Mouse (Mus musculus) myocyte (in vitro differentiated cells): ENCODE data around the gene Abca3.

Experiments
- CEBPB ChIP-seq: IDR thresholded peaks from 2 replicates; pipeline ENCODE4 v1.6.1; 2011; ENCODE audit warnings: mild to moderate bottlenecking, moderate library complexity; ENCODE audit not compliant: poor library complexity, insufficient read depth, severe bottlenecking
- MAX ChIP-seq: IDR thresholded peaks from one replicate; pipeline ENCODE4 v1.6.1; 2011; ENCODE audit warnings: low read depth, mild to moderate bottlenecking, control low read depth
- MYOD1 ChIP-seq, 3 experiments: IDR thresholded peaks; one replicate each; pipeline ENCODE4 v1.6.1; 2011; ENCODE audit warnings: control low read depth in 2 of 3, low read depth in 2 of 3, mild to moderate bottlenecking in 2 of 3, moderate library complexity in 1 of 3; ENCODE audit not compliant: insufficient read length in 2 of 3, control insufficient read depth in 1 of 3
- MYOG ChIP-seq, 3 experiments: IDR thresholded peaks; one replicate each; pipeline ENCODE4 v1.6.1; 2011; ENCODE audit warnings: control low read depth in 2 of 3, low read depth in 2 of 3, mild to moderate bottlenecking in 2 of 3; ENCODE audit not compliant: insufficient read length in 2 of 3, control insufficient read depth in 1 of 3, insufficient read depth in 1 of 3
- POLR2A ChIP-seq: IDR thresholded peaks from one replicate; pipeline ENCODE4 v1.6.1; 2011; ENCODE audit warnings: low read depth, mild to moderate bottlenecking, control low read depth, moderate library complexity; ENCODE audit not compliant: insufficient read length
- SRF ChIP-seq: IDR thresholded peaks from one replicate; pipeline ENCODE4 v1.6.1; 2011; ENCODE audit warnings: low read depth; ENCODE audit not compliant: control insufficient read depth, insufficient read length
- TCF3 ChIP-seq: IDR thresholded peaks from one replicate; pipeline ENCODE4 v1.6.1; 2011; ENCODE audit warnings: low read depth, control low read depth; ENCODE audit not compliant: insufficient read length

GRCm38 (mm10) chr17:24383789-24384188 is 32.0 kb downstream of the Abca3 start:
- TF ChIP-seq MYOD1 (IDR thresholded peaks at IDR 0.05; ENCODE audit: control insufficient read depth in 1 of 3, insufficient read length in 2 of 3, low read depth in 2 of 3) (no peak), CEBPB (no peak), MYOG (IDR thresholded peaks at IDR 0.05; ENCODE audit: control insufficient read depth in 1 of 3, insufficient read depth in 1 of 3, insufficient read length in 2 of 3, low read depth in 2 of 3) (no peak), SRF (no peak), MAX (no peak), POLR2A (no peak), TCF3 (no peak)
